Mouse (Mus musculus): ENCODE data around the gene Nkapl. TPM values are rescaled to one million over a fixed set of nuclear protein-coding genes. Genes with fewer than 3 reads are reported as not detected.

Nkapl gene
- polyA plus RNA-seq, 1 experiment from 2014 or later, result 3.4 TPM

MicroRNAs encoded within 50 kb of the gene (microRNA counts, 519-probe panel; counts per million panel counts)
- microRNA mmu-miR-1896, result not detected

Other genes starting within 250 kb of the Nkapl start
- gene Gpx5, start 175.8 kb downstream of the Nkapl start, polyA plus RNA-seq (2014; fragmentation: Nextera tagmentation; extraction: Ambion mirVana), result not detected in 2 replicates
- gene Gpx6, start 156.4 kb downstream of the Nkapl start, polyA plus RNA-seq (2014; fragmentation: Nextera tagmentation; extraction: Ambion mirVana), result 0.32 TPM in 1 of 2 replicates, not detected in the other
- gene Olfr1367, start 121.6 kb downstream of the Nkapl start, polyA plus RNA-seq (2014; fragmentation: Nextera tagmentation; extraction: Ambion mirVana), result not detected in 2 replicates
- gene Zscan12, start 105.7 kb downstream of the Nkapl start, polyA plus RNA-seq (2014; fragmentation: Nextera tagmentation; extraction: Ambion mirVana), result 18.7 and 20.3 TPM in 2 replicates
- gene Zkscan3, start 65.8 kb downstream of the Nkapl start, polyA plus RNA-seq (2014; fragmentation: Nextera tagmentation; extraction: Ambion mirVana), result 84.8 and 90.5 TPM in 2 replicates
- 5.9 and 6.0 TPM in 2 replicates for gene Pgbd1, start 27.5 kb downstream of the Nkapl start, polyA plus RNA-seq (2014; fragmentation: Nextera tagmentation; extraction: Ambion mirVana)
- gene Zscan26, start 14.8 kb downstream of the Nkapl start, polyA plus RNA-seq (2014; fragmentation: Nextera tagmentation; extraction: Ambion mirVana), result 18.4 and 21.0 TPM in 2 replicates
- 5.2 and 5.9 TPM in 2 replicates for gene Zkscan4, start 10.4 kb upstream of the Nkapl start, polyA plus RNA-seq (2014; fragmentation: Nextera tagmentation; extraction: Ambion mirVana)
- gene Gm10065, start 10.9 kb upstream of the Nkapl start, polyA plus RNA-seq (2014; fragmentation: Nextera tagmentation; extraction: Ambion mirVana), result not detected in 2 replicates
- gene AK157302, start 26.7 kb upstream of the Nkapl start, polyA plus RNA-seq (2014; fragmentation: Nextera tagmentation; extraction: Ambion mirVana), result 0.23 and 0.35 TPM in 2 replicates
- gene Gm11273, start 32.9 kb upstream of the Nkapl start, polyA plus RNA-seq (2014; fragmentation: Nextera tagmentation; extraction: Ambion mirVana), result 3.7 and 5.1 TPM in 2 replicates
- gene Zkscan8, start 62.6 kb upstream of the Nkapl start, polyA plus RNA-seq (2014; fragmentation: Nextera tagmentation; extraction: Ambion mirVana), result 9.8 and 11.0 TPM in 2 replicates
- 0.05 and 0.25 TPM in 2 replicates for gene Olfr1366, start 74.3 kb upstream of the Nkapl start, polyA plus RNA-seq (2014; fragmentation: Nextera tagmentation; extraction: Ambion mirVana)
- 0.17 TPM in 1 of 2 replicates, not detected in the other for gene Olfr1535, start 91.4 kb upstream of the Nkapl start, polyA plus RNA-seq (2014; fragmentation: Nextera tagmentation; extraction: Ambion mirVana)
- gene Olfr1364, start 113.2 kb upstream of the Nkapl start, polyA plus RNA-seq (2014; fragmentation: Nextera tagmentation; extraction: Ambion mirVana), result not detected in 2 replicates
- not detected in 2 replicates for gene Olfr1362, start 145.5 kb upstream of the Nkapl start, polyA plus RNA-seq (2014; fragmentation: Nextera tagmentation; extraction: Ambion mirVana)
- not detected in 2 replicates for gene Olfr11, start 174.0 kb upstream of the Nkapl start, polyA plus RNA-seq (2014; fragmentation: Nextera tagmentation; extraction: Ambion mirVana)
- not detected in 2 replicates for gene Olfr1361, start 194.9 kb upstream of the Nkapl start, polyA plus RNA-seq (2014; fragmentation: Nextera tagmentation; extraction: Ambion mirVana)
- not detected in 2 replicates for gene Olfr1360, start 208.9 kb upstream of the Nkapl start, polyA plus RNA-seq (2014; fragmentation: Nextera tagmentation; extraction: Ambion mirVana)
- gene Olfr1359, start 229.6 kb upstream of the Nkapl start, polyA plus RNA-seq (2014; fragmentation: Nextera tagmentation; extraction: Ambion mirVana), result not detected in 2 replicates
- gene Hist1h2bl, start 247.6 kb upstream of the Nkapl start, polyA plus RNA-seq (2014; fragmentation: Nextera tagmentation; extraction: Ambion mirVana), result 2.1 and 3.0 TPM in 2 replicates
- 17.3 and 25.6 TPM in 2 replicates for gene Hist1h2ai, start 247.9 kb upstream of the Nkapl start, polyA plus RNA-seq (2014; fragmentation: Nextera tagmentation; extraction: Ambion mirVana)
- 12.7 and 20.0 TPM in 2 replicates for gene Hist1h3h, start 249.2 kb upstream of the Nkapl start, polyA plus RNA-seq (2014; fragmentation: Nextera tagmentation; extraction: Ambion mirVana)